Mouse (Mus musculus): ENCODE measurements around the gene Ttc13.

GRCm38 (mm10) chr8:124681077-124681791 lies 40.5 kb downstream of the Ttc13 start:
- TF ChIP-seq CTCF (IDR thresholded peaks at IDR 0.05; ENCODE audit: control insufficient read depth, insufficient read depth, insufficient read length) (no peak), MAX (IDR thresholded peaks at IDR 0.05) (no peak), MYOD1 (IDR thresholded peaks at IDR 0.05; ENCODE audit: control insufficient read depth, insufficient read length, low read depth) (no peak), MYOG (IDR thresholded peaks at IDR 0.05; ENCODE audit: control insufficient read depth, extremely low read depth, insufficient read length) (no peak), USF1 (IDR thresholded peaks at IDR 0.05; ENCODE audit: low read depth) (no peak), CEBPB (IDR thresholded peaks at IDR 0.05; ENCODE audit: low read depth) (no peak), FOSL1 (IDR thresholded peaks at IDR 0.05; ENCODE audit: insufficient read depth, low read length, poor library complexity, severe bottlenecking) (no peak)
